Mouse (Mus musculus): ENCODE results near the gene Zfand3. TPM values are rescaled to one million over a fixed set of nuclear protein-coding genes. Genes with fewer than 3 reads are reported as not detected.
A peak's percentile ranks its signal among the peaks of the same experiment; 100 is the strongest.

Gene Zfand3
- polyA plus RNA-seq, 2 experiments from 2014 or later = 17.1 to 26.8 TPM

DNA sequence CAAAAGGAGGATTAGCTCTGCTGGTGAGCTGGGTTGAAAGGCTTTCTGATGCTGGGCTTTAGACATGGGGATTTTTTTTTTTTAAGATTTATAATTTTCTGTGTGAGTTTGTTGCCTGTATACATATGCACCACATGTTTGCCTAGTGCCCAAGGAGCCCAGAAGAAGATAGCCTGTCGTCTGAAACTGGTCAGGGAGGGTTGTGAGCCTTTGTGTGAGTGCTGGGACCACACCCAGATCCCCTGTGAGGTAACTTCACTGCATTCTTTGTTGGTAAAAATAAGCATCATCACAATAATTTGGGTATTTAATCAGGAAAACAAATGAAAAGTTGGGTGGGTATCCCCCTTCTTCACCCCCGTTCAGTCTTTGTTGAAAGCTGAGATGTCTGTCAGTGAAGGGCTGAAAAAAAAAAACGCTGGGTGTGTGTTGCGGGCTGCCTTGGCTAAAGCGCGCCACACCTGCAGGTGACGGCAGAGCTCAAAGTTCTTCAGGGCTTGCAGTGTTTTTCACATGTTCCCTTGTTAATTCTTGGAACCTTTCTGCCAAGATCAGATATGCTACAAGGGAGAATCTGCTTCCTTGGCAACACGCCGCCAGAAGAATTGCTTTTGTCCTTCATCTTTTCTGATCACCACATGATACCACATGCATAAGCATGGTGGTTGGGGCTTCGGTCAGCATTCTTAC is 154.0 kb downstream of the Zfand3 start:
- ATAC-seq = no peak

DNA sequence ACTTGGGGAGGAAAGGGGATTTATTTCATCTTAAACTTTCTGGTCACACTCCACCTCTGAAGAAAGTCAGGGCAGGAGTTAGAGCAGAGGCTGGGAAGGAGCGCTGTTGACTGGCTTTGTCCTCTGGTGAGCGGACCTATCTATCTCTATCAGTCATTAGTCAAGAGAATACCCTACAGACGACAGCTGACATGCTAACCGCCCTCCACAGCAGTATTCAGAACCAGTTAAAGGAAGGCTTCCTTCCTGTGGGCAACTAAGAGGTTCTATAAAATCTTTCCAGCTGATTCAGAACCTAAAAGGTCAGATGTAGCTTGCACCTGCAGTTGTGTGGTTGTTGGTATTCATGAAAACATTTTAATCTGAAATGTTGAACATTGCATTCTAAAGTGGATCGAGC is 154.8 kb downstream of the Zfand3 start:
- ATAC-seq = no peak

DNA sequence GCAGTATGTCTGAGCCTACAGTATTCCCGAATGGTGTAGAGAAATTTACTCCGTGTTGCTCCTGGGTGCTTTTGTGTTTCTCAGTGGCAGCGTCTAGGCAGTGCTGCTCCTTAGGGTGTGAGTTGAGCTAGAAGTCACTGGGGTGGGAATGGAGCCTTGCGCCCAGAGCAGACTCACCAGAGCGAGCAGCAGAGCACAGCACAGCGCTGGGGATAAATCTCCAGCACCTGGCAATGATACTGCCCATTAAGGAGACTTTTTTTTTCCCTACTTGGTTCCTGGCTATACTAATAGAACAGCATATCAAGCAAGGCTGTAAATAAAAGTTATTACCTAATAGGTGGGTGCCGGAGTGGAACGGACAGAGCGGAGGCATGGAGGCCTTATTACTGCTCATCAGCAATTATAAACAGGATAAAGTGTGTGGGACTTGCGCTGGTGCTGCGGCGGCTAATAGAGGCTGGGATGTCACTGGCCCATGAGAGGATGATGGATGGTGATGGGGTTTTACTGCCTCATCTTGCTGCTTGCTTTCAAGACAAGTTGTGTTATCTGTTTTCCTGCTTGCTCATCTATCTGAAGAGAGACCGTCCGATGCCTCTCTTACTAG is 156.4 kb downstream of the Zfand3 start:
- no peak for ATAC-seq

DNA sequence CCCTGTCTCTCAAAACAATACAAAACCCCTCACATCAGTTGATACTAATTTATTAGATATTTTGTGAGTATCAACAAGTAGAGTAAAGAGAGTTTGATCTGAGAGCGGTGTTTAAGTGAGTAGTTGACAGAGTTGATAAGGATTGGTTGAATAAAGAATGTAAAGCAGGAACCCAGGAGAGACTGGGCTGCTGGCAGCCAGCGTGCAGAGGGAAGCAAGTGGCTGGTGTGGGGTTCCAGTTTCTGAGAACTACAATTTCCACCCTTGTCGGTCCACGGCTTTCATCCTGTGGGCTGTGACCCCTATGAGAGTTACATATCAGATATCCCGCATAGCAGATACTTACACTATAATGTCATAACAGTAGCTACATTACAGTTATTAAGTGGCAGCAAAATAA is 158.4 kb downstream of the Zfand3 start:
- ATAC-seq = no peak

DNA sequence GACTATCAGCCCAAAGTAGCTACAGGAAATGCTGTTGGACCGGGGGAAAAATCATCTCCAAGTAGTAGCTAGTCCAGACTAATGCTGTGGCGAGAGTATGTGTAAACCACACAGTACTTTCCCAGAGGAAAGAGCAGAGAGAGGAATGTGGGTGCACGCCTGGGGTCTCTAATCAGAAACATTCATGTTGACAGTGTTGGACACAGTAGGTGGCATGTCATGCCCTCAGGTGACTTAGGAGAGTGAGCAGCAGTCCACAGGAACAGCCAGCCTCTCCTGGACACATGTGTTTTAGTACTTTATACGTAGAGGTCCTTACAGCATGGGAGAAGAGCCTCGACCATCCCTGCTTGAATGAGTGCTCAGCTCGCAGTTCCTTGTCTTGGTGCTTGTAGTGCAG is 159.3 kb downstream of the Zfand3 start:
- no peak for ATAC-seq

DNA sequence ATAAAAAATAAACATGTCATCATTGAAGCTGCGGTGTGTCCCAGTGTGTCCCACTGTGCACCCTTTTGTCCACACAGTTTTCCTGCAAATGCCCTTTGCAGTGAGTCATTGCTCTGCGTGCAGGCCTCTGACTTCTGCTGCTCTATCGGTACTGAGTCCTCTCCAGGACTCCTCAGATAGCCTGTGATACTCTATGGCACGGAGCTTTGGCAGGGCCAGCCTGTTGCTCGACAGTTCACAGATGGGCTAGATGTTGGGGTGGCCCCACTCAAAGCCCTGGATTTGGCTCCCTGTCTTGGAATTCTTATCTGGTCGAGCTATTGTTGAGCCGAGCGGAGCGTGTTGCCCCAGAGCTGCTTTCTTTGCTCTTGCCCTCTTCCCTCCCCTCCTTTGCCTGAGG is 160.3 kb downstream of the Zfand3 start:
- no peak for ATAC-seq

DNA sequence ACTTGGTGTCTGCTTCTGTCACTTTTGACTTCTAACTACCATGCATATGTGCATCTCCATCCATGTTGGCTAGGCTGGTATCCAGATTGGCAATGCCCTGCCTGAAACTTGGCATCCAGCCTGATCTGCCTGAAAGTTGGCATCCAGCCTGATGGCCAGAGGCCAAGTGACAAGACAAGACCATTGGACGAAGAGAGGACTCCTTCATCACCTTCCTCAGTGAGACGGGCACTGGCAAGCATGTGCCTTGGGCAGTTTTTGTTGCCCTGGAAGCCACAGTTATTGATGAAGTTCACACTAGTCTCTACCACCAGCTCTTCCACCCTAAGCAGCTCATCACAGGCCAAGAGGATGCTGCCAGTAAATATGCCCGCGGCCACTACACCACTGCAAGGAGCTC is 172.9 kb downstream of the Zfand3 start:
- no peak for ATAC-seq

DNA sequence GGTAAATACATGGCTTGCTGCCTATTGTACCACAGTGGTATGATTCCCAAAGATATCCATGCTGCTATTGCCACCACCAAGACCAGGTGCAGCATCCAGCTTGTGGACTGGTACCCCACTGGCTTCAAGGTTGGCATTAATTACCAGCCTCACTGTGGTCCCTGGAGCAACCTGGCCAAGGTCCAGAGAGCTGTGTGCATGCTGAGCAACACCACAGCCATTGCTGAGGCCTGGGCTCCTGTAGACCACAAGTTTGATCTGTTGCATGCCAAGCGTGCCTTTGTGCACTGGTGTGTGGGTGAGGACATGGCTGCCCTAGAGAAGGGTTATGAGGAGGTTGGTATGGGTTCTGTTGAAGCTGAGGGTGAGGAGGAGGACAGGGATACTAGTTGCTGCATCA is 173.9 kb downstream of the Zfand3 start:
- no peak for ATAC-seq

DNA sequence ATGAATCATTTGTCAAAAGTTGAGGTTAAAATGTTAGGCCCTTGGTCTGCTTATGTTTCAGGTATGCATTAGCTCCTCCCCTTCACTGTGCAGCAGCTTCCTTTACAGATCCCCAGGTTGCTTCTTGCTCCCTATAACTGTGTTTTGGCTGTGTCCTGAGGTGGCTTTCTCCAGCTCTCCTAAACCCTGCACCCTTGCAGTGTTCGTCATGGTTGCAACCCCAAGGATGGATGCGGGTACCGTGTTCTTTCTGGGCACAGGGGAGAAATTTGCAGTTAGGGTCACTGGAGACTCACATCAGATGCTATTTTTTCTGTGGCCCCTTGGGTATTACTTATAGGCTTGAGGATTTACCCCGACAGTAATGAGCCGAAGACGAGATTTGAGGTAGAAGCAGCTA is 175.7 kb downstream of the Zfand3 start:
- no peak for ATAC-seq

DNA sequence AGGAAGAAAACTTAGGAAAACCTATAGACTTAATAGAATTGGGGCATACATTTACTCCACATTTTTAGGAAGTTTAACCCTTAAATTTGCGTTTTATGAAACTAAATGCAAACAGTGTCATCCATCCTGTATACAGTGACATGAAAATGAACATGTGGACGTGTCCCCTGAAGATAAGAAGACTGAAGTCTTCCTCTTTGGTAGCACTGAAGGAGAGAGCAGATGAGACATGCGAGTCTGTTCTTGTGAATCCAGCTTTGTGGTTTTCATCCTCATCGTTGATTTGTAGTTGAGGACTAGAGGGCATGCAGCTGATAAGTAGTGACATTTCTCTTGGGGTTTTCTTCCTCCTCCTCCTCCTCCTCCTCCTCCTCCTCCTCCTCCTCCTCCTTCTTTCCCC is 177.0 kb downstream of the Zfand3 start:
- ATAC-seq = no peak

DNA sequence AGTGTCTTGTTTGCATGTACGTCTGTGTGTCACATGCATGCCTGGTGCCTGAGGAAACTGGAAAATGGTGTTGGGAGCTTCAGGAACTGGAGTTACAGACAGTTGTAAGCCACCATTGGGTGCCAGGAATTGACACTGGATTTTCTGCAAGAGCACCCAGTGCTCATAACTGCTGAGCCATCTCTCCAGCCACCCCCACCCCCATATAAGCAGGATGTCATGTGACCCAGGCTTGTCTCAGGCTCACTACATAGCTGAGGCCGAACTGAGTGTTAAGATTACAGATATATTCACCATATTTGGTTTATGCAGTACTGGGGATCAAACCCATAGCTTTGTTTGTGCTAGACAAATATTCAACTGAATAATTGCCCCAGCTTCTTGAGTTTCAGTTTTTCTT is 177.5 kb downstream of the Zfand3 start:
- ATAC-seq = peak; percentile 59

DNA sequence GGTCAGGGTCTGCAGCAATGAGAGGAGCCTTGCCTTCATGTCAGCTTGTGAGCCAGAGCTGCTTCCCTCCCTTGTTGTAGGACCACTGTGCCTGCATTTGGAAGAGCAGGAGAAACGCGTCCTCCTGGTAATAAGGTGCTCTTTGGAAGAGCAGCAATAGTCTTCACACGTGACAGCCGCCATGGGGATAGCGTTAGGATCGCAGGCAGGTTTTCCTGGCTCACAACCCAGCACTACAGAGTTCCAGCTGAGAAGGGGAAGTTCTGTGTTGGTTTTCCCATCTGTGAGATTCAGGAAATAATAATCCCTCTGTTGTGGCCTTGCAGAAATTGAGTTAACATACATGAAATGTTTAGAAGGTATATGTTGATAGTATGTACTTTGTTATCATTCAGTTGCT is 179.0 kb downstream of the Zfand3 start:
- ATAC-seq = no peak

DNA sequence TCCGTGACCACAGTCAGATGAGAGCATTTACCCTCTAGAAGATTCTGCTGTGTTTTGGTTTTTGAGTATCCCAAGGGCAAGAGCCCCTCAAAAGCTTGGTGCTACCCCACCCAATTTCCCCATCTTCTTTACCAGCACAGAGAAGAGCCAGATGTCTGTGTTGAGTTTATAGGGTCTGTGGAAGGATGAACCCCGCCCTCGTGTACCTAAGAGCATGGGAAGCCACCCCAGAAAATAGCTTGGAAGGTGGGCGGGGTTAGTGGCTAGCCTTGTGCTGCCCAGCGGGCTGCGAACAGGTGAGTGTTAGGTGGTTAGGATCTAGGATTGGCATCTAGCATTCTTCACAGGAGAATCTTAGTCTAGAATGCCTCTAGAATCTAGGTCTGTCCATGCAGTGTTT is 182.6 kb downstream of the Zfand3 start:
- ATAC-seq = no peak

DNA sequence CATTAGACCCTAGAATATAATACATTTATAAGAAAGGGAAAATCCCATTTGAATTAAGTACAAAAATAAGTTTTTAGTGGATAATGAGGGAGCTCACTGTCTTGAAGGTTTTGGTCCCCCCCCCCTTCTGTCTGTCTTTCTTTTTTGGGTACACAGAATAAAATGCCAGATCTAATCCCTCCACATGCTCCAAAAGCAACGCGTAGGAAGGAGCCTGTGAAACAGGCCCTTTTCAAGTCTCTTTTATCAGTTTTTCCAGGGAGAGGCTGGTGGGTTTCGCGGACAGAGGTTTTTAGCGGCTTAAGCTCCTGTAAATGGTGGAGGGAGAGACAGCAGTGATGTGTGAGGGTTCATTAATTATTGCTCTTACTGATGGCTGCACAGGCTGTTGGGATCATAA is 183.0 kb downstream of the Zfand3 start:
- no peak for ATAC-seq

DNA sequence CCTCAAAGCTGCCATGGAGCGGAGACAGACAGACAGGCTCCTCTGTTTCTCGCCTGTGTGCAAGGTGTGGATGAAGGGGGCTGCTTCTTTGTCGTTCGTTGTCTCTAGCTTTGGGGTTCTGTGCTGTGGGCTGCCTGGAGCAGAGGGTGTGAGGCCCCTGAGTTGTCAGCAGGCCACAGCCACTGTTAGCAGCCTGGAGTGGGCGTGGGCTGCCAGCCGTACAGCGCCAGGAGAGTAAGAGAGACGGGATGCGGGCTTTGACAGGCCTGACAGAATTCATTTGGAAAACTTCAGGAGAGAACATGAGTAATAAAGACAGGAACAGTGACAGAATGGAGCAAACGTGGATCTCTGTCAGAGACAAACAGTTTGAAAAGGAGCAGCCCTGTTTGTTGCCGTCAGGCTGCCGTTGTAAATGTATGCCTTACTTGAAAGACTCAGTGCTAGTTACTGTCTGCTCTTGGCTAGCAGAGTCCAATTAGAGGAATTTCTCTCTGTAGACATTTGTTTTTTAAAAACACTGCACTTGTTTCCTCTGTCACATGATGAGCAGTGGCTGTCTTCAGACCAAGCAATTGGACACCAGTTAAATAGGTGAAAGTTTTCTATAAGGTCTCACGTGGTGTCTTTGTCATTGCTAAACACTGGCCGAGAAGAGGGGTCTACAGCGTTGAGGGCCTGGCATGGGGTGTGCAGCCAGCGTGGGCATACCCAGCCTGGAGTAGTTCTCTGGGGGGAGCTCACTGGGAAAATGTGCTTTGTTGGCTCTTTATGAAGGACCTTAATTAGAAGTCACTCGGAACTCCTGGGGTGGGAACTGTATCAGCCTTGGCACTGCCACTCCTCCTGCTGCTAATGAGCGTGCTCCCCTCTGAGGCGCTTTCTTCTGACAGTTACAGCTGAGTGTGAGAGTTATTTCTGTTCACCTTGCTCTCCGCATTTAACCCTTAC is 183.8 kb downstream of the Zfand3 start:
- ATAC-seq = no peak

DNA sequence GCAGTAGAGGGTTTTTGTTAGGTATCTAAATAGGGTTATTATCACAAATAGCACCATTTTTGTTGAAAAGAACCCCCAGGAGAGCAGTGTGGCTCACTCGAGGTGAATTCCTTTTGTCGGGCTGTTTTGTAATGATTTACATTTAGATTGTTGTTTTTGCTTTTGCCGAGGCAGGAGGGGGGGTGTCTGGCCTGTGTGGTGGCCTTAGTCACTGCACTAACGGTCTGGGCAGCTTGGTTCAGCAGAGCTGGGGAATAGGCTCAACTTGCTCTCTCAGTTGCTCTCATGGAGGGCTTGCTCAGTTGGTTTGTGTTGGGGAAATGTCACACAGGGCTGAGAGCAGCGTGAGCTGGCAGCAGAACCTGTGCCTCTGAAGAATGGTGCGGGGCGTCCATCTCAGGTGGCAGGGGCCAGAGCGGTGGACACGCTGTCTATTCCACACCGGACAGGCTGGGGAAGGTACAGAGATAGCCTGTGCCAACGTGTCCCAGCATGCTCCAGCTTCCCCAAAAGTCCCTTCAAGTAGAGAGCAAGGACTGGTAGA is 186.6 kb downstream of the Zfand3 start:
- ATAC-seq = no peak

DNA sequence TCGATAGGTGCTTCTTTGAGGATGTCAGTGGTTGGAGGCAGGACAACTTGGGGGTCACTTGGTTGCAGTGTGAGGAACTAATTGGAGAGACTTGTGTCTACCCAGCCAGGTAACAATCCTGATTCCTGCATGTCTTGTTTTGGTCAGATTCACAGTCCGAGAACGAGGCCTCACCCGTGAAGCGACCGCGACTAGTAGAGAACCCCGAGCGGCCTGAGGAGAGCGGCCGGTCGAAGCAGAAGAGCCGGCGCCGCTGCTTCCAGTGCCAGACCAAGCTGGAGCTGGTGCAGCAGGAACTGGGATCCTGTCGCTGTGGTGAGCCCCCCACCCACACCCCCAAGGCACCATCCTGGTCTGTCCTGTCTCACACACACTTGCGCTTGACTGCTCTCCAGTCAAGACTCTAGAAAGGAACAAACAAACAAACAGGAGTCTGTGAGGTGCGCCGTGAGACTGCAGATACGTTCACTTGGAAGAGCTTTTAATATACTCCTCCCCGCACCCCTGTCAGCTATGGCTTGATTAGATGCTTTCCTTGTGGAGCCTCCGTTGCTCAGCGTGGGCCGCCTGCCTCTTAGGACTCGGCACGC is 188.0 kb downstream of the Zfand3 start:
- ATAC-seq = no peak

DNA sequence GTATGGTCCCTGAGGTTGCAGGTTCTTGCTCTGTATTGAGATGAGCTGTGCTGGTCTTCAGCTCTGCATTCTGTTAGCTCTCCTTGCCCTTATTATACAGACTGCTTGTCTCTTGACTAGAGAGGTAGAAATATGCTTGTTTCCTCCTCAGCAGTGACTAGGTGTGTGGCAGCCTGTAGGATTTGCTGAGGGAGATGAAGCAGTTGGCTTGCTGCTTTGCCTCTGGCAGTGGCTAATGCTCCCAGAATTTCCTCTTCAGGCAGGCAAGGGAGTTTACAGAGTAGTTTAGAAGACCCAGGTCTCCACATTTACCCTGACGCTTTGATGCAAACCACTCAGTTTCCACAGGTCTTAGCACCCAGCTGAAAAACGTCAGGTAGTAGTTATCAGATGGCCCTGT is 189.1 kb downstream of the Zfand3 start:
- ATAC-seq = no peak

DNA sequence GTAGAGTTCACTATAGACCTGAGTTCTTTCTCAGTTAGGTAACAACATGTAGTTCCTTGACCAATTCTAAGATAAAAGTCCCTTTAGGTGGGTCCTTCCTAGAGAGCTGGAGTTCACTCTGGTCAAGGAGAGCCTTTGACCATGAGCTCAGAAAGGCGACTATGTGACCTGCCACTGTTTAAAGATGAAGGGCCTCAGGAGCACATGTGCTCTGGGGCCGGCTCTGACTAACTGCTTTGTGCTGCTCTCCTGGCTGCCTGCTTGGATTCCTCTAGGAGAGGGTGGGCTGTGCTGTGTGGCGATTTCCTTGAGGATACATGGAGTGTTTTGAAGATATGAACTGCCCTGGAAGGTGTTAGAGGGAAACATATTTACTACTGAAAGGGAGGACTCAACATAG is 189.6 kb downstream of the Zfand3 start:
- ATAC-seq = no peak

DNA sequence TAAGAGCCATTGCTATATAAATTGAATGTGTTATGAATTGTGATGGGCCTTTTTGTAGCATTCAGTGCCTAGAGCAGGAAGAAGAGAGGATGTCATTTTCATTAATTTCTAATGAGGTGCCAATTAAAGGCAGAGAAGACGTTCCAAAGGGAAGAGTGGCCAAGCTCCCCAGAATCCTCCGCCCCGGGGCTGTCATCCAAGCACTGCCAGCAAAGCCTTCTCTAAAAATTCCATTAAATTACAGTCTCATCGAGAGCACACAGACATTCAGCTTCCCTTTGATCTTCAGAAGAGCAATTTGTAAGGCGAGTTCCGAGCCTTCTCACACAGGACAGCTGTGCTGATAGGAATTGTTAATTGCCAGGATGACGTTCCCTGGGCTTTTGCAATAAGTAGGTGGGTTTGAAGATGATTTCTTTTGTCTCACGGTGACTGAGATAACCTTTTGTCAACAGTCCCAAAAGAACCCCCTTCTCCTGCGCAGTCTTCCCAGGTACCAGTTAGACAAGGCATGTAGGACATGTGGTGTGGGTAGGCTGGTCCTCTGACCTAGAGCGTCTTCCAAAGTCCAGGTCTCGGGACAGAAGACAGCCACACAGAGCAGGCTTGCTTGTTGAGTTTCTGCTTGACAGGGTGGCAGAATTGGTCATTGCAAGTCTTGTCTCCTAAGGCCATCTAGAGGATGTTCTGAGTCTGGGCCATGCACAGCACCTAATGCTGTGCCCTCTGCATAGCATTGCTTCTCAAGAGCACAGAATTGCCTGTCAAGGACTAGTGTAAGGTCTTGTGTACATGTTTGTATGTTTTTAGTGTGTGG is 190.3 kb downstream of the Zfand3 start:
- no peak for ATAC-seq

DNA sequence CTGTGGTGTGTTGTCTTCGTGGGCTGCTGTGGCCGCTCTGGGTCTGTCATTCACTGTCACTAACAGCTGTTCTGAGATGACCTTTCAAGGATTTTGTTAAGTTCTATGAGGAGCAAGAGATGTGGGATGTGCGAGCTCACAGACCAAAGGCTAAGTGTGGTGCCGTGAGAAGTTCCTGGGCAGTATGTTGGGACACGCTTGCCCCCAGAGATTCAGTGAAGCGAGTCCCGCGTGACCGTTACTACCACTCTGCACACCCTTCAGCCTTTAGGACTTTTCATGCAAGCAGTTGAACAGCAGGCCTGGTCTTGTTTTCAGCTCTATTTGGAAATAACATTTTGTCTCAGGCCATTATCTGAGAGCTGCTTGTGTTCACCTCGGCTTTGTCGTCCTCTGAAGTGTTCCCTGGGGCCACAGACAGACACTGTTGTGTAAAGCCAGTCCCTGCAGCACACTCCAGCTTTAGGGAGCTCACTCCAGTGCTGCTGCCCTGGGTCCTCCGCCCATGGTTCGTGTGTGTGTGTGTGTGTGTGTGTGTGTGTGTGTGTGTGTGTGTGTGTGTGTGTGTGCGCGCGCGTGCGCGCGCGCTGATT is 191.2 kb downstream of the Zfand3 start:
- ATAC-seq = no peak
